Mouse (Mus musculus): ENCODE measurements around the gene Adh5.

Adh5 gene

GRCm38 (mm10) chr3:138442612-138443464 is at the start of gene Adh5:
Gene Adh5, plus strand, starts transcription at chr3:138443093.
- peak; percentile 92 to 94 for DNase-seq

GRCm38 (mm10) chr3:138404872-138405271 is 38.0 kb upstream of the Adh5 start:
- no peak for DNase-seq

- DNase-seq, result peak; percentile 5 to 6
Observed at GRCm38 (mm10) chr3:138405341-138405740, 37.6 kb upstream of the Adh5 start.

- DNase-seq, result no peak
Observed at GRCm38 (mm10) chr3:138405840-138406239, 37.1 kb upstream of the Adh5 start.

GRCm38 (mm10) chr3:138407920-138408319 is 35.0 kb upstream of the Adh5 start:
- no peak for DNase-seq

- no peak for DNase-seq
Observed at GRCm38 (mm10) chr3:138409585-138409984, 33.3 kb upstream of the Adh5 start.

GRCm38 (mm10) chr3:138410211-138410610 is 32.7 kb upstream of the Adh5 start:
- no peak for DNase-seq

GRCm38 (mm10) chr3:138415121-138415690 is 27.7 kb upstream of the Adh5 start, which contains the start of gene Adh4:
Gene Adh4, plus strand, starts transcription at chr3:138415466.
- DNase-seq, result no peak

- no peak for DNase-seq
Observed at GRCm38 (mm10) chr3:138419369-138419768, 23.5 kb upstream of the Adh5 start.

GRCm38 (mm10) chr3:138420385-138420784 is 22.5 kb upstream of the Adh5 start:
- DNase-seq, result no peak

- DNase-seq, result no peak
Observed at GRCm38 (mm10) chr3:138423664-138424063, 19.2 kb upstream of the Adh5 start.

GRCm38 (mm10) chr3:138424247-138424646 is 18.6 kb upstream of the Adh5 start:
- DNase-seq, result no peak

GRCm38 (mm10) chr3:138430360-138430976 is 12.4 kb upstream of the Adh5 start:
- DNase-seq, result no peak

GRCm38 (mm10) chr3:138431835-138432234 is 11.1 kb upstream of the Adh5 start:
- no peak for DNase-seq

- DNase-seq, result no peak
Observed at GRCm38 (mm10) chr3:138438716-138439115, 4.2 kb upstream of the Adh5 start.

- no peak for DNase-seq
Observed at GRCm38 (mm10) chr3:138442203-138442602, 690 bp upstream of the Adh5 start.

GRCm38 (mm10) chr3:138443465-138443771 is 525 bp downstream of the Adh5 start:
- DNase-seq, result no peak

GRCm38 (mm10) chr3:138448077-138448860 is 5.4 kb downstream of the Adh5 start:
- DNase-seq, result no peak

GRCm38 (mm10) chr3:138452169-138452568 is 9.3 kb downstream of the Adh5 start:
- no peak for DNase-seq

GRCm38 (mm10) chr3:138454234-138454633 is 11.3 kb downstream of the Adh5 start:
- DNase-seq, result no peak

GRCm38 (mm10) chr3:138454711-138455435 is 12.0 kb downstream of the Adh5 start:
- no peak for DNase-seq

GRCm38 (mm10) chr3:138458441-138458840 is 15.5 kb downstream of the Adh5 start:
- no peak for DNase-seq

GRCm38 (mm10) chr3:138460260-138460659 is 17.4 kb downstream of the Adh5 start:
- peak; percentile 77 to 82 for DNase-seq

All from cerebellum, adult 18-20 months (tissue).